Mouse (Mus musculus) T-helper 1 cell (primary cell): Measurements from ENCODE around the gene Bahcc1.

Experiments
- in situ Hi-C: fragments of 300-600 bp; cut with MboI, MseI; formaldehyde crosslinking; loops from one replicate; pipeline ENCODE4 v1.15.1; 2025; ENCODE audit warnings: high pct_unique_total_duplicates

Bahcc1 gene

DNA sequence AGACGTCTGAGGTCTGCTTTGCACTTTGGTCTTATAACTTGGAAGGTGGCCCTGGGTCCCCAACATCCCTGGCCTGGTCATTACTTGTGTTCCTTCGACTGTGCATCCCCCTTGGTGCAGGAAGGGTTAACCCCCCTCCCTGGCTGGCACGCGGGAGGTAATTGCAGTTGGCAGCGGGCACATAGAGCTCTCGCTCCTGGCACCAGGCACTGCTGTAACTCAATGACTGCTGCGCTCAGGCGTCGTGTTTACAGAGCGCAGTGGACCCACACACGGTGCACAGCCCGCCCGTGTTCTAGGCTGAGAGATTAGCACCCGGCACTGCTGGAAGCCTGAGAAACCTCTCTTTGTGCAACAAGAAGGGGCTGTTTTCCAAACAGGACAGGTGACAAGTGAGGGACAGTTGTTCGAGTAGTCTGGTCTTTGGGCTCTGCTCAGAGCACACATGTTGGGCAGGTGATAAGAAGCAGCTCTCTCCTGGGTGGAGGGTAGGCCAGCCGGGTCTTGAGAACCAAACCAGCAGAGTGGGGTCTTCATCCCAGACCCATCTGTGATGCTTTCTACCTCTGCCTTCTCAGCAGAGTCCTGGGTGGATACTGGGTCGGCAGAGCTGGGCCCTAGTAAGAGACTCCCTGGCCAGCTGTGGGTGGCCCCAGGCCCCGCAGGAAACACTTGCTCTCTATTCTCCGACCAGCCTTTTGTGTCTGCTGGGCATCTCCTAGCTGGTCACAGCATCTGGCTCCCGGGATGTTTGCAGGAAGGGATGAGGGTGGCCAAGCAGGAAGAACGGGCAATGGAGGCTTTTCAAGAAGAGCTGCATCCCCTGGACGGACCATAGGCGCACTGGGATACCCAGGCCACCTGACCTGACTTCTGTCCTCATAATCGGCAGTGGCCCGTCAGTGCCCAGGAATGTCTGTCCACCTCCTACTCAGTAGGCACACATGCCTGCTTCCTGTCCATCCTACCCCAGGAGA is 27.3 kb downstream of the Bahcc1 start:
- in situ Hi-C loops = no loop called here

DNA sequence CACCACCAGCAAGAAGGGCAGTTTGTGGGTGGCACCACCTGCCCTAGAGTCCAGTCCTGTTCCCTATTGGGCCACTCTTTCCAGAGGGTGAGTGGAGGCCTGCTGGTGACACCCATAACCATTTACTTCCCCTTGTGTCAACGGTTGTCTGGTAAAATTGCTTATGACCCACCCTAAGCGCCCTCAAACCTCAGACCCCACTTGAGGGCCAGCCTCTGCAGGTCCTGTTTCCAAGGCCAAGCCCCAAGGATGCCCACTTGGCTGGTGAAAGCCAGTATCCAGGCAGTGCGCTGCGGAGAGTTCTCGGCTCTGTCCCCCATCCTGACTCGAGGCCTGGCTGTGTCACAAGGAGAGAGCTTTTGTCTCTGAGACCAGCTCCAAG is 28.0 kb downstream of the Bahcc1 start:
- in situ Hi-C loops = no loop called here

DNA sequence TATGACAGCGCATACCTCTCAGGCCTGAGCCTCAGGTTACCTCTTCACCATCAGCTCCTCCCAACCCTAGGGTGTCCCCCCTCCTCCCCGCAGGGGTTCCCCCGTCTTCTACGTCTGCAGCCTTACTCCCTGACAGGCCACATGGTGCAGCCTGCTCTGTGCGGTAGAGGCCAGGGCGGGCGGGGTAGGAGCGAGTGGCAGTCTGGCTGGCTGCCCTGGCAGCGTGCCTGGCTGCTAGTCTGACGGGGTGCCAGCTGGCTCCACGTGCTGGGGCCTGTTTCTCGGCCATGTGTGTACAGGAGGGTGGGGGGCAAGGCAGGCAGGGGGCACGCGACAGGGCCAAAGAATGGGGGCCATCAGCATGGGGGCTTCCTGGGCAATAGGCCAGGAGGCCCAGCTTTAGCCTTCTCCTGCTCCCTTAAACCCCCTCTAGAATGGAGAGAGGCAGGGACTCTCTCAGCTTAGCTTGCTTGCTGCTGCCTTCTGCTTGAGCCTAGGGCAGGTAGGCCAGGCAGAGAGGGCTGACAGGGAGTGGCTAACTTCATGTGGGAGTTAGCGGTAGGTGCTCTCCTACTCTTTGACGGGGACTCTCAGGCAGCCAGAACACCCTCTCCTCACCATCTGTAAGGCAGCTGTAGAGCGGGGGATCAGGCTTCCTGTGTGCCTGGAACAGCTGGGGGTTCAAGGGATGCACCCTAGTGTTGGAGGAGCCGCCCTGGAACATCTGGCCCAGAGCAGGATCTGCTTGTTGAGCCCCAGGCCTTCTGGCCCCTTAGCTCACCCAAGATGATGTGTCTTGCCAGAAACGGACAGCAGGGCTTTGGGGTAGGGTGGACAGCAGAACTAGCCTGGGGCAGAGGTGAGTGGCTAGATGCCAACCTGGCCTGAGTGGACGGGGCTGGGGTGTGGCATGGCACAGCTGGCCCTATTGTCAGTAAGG is 28.9 kb downstream of the Bahcc1 start:
- in situ Hi-C loops = no loop called here

DNA sequence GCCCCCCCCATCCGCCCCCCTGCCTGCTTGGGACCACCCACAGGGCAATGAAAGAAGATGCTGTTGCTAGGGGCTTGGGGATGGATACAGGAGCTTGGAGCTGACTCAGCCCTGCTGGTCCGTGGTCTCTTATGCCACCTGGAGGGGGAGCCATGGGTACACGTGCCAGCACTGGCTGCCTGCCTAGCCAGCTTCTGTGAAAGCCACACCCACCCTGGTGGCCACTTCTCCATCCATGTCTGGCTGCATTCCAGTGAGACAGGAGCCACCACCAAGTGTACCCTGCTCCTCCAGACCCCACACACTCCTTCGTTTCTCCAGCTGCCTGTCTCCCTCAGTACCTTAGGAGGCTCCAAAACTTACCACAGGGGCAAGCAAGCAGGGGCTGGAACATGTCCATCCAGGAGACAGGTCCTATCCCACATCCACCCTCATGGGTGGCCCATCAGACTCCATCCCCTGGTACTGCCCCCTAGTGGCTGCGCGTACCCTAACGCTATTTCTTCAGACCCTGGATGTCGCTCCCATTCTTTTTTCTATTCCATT is 29.7 kb downstream of the Bahcc1 start:
- in situ Hi-C loops = no loop called here

- in situ Hi-C loops = no loop called here
Observed at GRCm38 (mm10) chr11:120263176-120263575, 30.4 kb downstream of the Bahcc1 start.

DNA sequence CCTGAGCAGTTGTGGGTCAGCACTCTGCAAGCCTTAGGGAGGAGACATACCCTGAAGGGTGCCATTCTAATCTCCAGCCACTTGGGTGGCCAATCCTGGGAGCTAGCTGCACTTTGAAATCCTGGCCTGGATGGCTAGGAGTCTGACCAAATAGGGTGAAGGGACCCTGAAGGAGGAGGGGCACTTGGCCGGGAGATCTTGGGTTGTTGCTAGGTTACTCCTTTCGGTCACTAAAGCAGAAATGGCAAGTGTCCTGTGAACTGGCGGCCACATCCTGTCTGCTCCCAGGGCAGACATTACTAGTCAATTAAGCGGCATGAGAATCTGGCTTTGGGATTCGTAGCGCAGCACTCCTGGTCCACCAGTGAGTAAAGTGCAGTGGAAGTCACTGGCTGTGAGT is 31.3 kb downstream of the Bahcc1 start:
- in situ Hi-C loops = no loop called here

DNA sequence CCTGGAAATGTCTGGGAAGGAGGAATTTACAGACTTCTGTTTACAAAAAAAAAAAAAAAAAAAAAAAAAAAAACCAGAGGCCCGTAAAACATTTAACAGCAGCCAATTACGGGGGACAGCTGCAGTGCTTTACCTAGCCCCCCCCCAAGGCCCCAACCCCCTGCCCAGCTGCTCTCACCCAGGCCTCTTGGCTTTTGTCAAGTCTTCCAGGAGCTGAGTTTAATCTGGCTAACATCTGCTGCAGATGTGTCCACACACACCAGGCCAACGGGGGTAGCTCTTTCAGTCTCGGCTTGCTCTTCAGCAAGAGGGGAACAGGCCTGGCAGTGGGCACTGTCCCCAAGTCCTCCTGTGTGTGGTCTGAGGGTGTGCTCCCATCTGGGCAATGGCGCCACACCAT is 32.7 kb downstream of the Bahcc1 start:
- in situ Hi-C loops = no loop called here

DNA sequence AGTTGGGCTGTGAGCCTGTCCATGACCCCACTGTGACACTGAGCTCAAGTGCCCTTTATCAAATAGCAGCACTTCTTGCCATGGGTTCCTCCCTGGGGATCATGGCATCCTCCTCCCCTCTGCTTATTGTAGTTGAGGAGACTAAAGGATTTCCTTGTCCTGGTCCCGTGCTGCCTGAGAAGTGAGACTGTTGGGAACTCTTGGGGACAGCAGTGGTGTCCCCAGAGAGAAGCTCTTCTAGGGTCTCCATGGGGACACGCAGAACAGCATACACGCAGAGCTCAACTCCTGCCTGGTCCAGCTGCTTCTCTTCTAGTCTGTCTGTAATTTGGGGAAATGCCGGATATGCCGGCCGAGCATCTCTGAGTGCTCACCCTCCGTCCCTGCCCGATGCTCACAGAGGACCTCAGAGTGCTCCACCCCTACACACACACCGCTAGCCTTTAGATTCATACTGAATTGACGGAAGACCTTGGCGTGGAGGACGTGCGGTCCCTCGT is 33.6 kb downstream of the Bahcc1 start:
- in situ Hi-C loops = no loop called here

GRCm38 (mm10) chr11:120267274-120267673 is 34.5 kb downstream of the Bahcc1 start:
- in situ Hi-C loops = no loop called here

- in situ Hi-C loops = no loop called here
Observed at GRCm38 (mm10) chr11:120267676-120268075, 34.9 kb downstream of the Bahcc1 start.

GRCm38 (mm10) chr11:120268195-120268967 is 35.6 kb downstream of the Bahcc1 start:
- in situ Hi-C loops = no loop called here

- in situ Hi-C loops = no loop called here
Observed at GRCm38 (mm10) chr11:120269007-120269406, 36.3 kb downstream of the Bahcc1 start.

DNA sequence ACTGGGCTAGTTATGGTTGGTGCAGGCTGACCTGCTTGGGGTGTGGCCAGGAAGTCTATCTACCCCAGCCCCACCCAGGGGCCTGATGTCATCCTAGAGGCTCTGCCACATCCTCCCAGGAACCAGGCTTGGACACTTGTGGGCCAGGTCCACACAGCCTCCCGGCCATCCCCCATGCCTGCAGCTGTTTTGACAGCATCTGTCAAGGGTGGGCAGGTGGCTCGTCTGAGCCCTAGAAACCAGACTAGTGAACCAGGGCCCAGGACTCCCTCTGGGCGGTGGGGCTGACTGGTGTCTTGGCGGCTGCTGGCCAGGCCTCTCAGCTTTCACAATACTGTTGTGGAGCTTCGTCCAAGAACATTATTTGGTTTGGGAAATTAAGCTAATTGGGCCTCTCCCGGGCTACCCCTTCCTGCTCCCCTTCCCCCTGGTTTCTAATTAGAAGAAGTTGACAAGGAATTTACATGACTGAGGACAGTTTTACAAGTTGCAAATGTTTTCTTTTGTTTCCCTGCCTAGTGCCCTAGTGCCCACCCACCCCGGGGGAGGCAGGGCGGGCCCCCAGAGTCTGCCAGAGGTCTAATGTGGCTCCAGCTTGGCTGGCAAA is 36.9 kb downstream of the Bahcc1 start:
- in situ Hi-C loops = no loop called here

DNA sequence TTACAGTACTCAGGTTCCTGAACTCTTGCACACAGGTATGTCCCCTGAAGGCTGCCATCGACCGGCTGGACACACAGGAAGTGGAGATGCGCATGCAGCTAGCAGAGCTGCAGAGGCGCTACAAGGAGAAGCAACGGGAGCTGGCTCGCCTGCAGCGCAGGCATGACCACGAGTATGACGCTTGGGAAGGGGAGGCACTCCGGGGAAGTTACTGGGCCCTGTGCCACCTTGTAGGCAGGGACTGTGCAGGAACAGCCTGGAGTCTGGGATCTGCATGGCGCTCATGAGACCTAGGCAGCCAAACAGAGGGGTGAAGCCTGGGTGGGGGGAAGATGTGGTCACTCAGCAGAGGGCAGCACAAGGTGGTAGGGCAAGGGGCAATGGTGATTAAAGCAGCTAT is 46.6 kb downstream of the Bahcc1 start:
- in situ Hi-C loops = no loop called here

GRCm38 (mm10) chr11:120280281-120280773 is 47.6 kb downstream of the Bahcc1 start:
- in situ Hi-C loops = no loop called here

DNA sequence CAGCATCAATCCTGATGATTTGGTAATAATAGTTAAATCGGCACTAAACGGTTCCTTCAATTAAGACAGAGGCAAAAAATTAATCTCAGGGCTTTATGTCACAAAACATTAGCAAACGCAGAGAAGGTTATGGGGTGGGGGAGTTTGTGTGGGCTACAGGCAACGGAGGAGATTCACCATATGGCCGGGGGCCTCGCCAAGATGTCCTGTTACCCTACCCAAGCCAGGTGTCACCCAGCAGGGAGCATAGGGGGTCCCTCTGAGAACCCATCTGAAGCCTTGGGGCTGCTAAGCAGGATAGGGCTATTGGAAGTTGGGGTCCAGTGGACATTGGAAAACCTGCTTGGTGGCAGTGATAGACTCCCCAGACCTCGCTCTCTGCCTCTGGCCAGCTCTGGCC is 48.0 kb downstream of the Bahcc1 start:
- in situ Hi-C loops = no loop called here

GRCm38 (mm10) chr11:120281197-120281596 is 48.5 kb downstream of the Bahcc1 start:
- in situ Hi-C loops = no loop called here

- in situ Hi-C loops = no loop called here
Observed at GRCm38 (mm10) chr11:120283542-120283941, 50.8 kb downstream of the Bahcc1 start.

- in situ Hi-C loops = no loop called here
Observed at GRCm38 (mm10) chr11:120289644-120290043, 56.9 kb downstream of the Bahcc1 start.

DNA sequence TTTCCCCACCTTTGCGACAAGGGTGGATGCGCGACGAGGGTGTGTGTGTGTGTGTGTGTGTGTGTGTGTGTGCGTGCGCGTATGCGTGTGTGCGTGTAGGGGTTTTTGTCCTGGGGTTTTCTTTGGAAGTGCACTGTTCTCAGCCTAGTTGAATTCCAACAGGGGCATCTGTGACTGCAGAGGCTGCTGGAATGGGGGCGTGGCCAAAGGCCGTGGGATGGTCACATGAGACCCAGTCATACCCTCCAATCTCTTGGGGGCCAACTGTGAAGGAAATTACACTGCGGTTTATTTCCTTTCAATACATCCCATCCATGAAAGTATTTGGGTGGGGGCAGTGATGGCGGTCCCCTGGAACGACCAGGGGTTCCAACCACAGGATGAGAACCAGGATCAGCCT is 57.5 kb downstream of the Bahcc1 start:
- in situ Hi-C loops = no loop called here

DNA sequence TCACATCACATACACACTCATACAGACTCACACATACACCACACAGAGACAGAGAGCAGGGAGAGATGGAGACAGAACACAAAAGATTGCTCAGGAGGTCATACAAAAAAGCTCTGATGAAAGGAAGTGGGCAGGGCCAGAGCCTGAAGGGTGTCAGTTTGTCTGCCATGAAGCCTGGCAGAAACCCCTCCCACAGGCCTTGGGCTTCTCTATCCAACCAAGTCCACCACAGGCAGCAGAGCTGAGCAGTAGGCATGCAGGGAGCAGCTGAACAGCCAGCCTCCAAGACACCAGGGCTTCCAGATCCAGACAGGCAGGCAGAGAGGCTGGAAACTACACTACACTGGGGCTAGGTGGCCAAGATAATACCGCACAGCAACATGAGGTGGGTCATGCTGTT is 61.0 kb downstream of the Bahcc1 start:
- in situ Hi-C loops = no loop called here
